Mouse (Mus musculus) intestine, embryonic 15.5 days (tissue): ENCODE results near the gene Vav2. TPM values are rescaled to one million over a fixed set of nuclear protein-coding genes. Genes with fewer than 3 reads are reported as not detected.
A peak's percentile ranks its signal among the peaks of the same experiment; 100 is the strongest.

Source experiments
- ATAC-seq: fragments of 200-750 bp; cut with Nextera tagmentation; 2 replicates; pipeline ENCODE4 v1.8.0; 2017; ENCODE audit warnings: moderate TSS enrichment, moderate library complexity
- H3K27ac ChIP-seq: fragments of 300-500 bp; sonication (generic); 2 replicates; pipeline ENCODE4 v1.5.1; 2015; ENCODE audit warnings: mild to moderate bottlenecking, inconsistent platforms
- H3K27me3 ChIP-seq: fragments of 300-500 bp; sonication (generic); replicated peaks from 2 replicates; pipeline ENCODE4 v1.6.1; 2015; ENCODE audit warnings: inconsistent platforms
- H3K36me3 ChIP-seq: fragments of 300-500 bp; sonication (generic); 2 replicates; pipeline ENCODE4 v1.6.1; 2015; ENCODE audit warnings: inconsistent platforms
- H3K4me1 ChIP-seq: fragments of 300-500 bp; sonication (generic); replicated peaks from 2 replicates; pipeline ENCODE4 v1.6.1; 2015; ENCODE audit warnings: inconsistent platforms
- H3K4me2 ChIP-seq: fragments of 300-500 bp; sonication (generic); replicated peaks from 2 replicates; pipeline ENCODE4 v1.6.1; 2015; ENCODE audit warnings: mild to moderate bottlenecking, inconsistent platforms
- H3K4me3 ChIP-seq: fragments of 300-500 bp; sonication (generic); replicated peaks from 2 replicates; pipeline ENCODE4 v1.5.1; 2015; ENCODE audit warnings: inconsistent platforms
- H3K9ac ChIP-seq: fragments of 300-500 bp; sonication (generic); 2 replicates; pipeline ENCODE4 v1.6.1; 2015; ENCODE audit warnings: inconsistent platforms
- H3K9me3 ChIP-seq: fragments of 300-500 bp; sonication (generic); 2 replicates; pipeline ENCODE4 v1.6.1; 2016; ENCODE audit warnings: inconsistent platforms
- WGBS: fragments of 180-500 bp; shearing (Covaris S2); methylation state at CpG from one replicate; pipeline ENCODE4 v1.1.7; 2015; 5-methylcytosine and 5-hydroxymethylcytosine counted together
- polyA plus RNA-seq: library from polyadenylated mRNA; unstranded; fragments of >200 nt; fragmentation: Nextera tagmentation; extraction: Ambion mirVana; gene quantifications from 2 replicates; pipeline ENCODE4 v1.2.1, GENCODE M21; 2015

The Vav2 gene
- polyA plus RNA-seq, 1 experiment from 2014 or later, result 5.4 TPM

DNA sequence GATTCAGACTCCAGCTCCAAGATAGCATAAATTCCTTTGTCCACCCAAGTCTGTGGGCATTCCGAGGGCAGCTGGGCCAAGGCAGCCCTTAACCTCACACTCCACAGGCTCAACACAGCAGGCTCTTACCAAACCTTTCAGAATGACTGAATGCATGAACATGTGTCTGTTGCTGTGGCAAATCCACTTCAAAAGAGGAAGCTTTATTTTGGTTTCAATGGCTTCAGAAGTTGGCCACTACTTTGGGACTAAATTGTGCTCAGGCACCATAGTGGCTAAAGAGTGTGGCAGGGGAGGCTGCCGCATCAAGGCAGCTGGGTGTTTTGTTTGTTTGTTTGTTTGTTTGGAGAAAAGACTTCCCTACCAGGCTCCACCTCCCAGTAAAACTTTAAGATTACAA, 26.8 kb downstream of the Vav2 start:
- H3K4me3 ChIP-seq, result no peak overlapping the region
- no peak for ATAC-seq
- no peak overlapping the region for H3K27ac ChIP-seq
- H3K9me3 ChIP-seq, result no peaks in the 10 kb centered on the region
- H3K36me3 ChIP-seq, result no peaks in the 10 kb centered on the region; the same call in 1 of the 2 replicates
- no peak overlapping the region for H3K4me2 ChIP-seq
- H3K4me1 ChIP-seq, result peaks cover 33% of the 10 kb centered on the region
- no peaks in the 10 kb centered on the region for H3K27me3 ChIP-seq
- H3K9ac ChIP-seq, result no peak overlapping the region
- WGBS, result 98% methylated on average over 2 of the region's 2 CpGs

DNA sequence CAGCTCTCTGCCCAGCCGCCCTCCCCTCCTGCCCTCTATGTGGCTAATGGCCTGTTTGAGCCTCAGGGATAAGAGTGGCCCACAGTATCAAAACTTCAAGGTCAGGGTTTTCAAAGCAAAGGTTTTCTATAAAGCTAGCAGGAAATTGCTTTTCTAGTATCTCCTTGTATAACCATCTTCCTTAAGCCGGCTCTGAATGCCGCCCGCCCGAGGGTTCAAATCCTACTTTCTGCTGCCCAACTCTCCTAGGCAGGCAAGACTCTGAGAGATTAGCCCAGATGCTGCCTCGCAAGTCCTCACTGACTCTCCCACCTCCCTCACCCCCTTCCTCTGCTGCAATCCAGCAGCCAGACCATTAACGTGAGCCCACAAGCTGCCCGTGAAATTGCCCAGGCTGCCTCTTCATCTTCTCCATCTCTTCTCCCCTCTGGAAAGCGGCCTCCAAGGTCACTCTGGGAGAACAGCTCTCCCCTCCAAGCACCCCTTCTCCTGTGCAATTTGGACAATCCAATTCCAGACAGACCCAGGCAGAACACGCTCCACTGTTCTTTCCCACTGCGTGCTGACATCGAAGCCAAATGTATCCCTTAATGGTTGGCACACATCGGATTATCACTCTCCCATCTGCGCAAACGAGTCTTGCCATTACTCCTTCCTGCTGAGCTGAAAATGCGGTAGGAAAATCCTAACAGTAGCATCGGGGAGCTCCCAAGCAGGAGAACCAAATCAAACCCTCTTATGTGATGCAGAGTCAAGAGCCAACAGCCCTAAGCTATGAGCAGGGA, 30.0 kb downstream of the Vav2 start:
- H3K4me2 ChIP-seq, result no peak overlapping the region
- H3K27ac ChIP-seq, result no peak overlapping the region
- H3K4me3 ChIP-seq, result no peak overlapping the region
- no peaks in the 10 kb centered on the region for H3K9me3 ChIP-seq
- WGBS, result 70% methylated on average over 17 of the region's 17 CpGs
- H3K9ac ChIP-seq, result no peak overlapping the region
- ATAC-seq, result no peak
- no peaks in the 10 kb centered on the region for H3K27me3 ChIP-seq
- H3K4me1 ChIP-seq, result peaks cover 34% of the 10 kb centered on the region
- no peaks in the 10 kb centered on the region; the same call in 1 of the 2 replicates for H3K36me3 ChIP-seq

DNA sequence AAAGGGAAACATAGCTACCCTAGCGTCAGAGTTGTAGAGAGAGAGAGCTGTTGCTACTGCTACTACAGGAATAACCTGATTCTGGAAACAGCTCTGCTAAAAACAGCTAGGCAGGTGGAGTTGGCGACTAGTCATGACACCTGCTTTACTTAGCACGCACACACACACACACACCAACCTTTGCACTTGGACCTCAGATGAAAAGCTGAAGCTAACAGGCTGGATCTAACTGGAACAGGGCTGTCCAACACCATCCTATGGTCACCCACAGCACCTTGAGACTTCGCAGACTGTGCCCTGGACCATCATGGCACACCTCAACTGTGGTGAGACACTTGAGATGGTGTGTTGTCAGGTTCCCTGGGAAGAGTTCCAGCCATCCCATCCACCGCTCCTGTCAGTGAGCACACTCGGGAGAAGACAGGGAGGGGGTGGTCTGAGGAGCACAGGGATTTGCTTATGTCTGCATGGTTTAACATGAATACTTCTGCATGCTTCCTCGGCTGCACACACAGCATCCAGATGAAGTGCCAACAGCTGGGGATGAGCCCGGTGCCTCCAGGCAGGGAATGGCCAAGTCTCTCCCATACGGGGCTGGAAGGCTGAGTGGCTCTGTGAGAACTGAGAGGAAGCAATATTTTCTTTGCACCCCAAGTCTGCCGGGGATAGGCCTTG, 32.5 kb downstream of the Vav2 start:
- no peaks in the 10 kb centered on the region for H3K27me3 ChIP-seq
- no peaks in the 10 kb centered on the region; the same call in 1 of the 2 replicates for H3K36me3 ChIP-seq
- H3K4me2 ChIP-seq, result no peak overlapping the region
- no peaks in the 10 kb centered on the region for H3K9me3 ChIP-seq
- no peak overlapping the region for H3K9ac ChIP-seq
- WGBS, result 57% methylated on average over 10 of the region's 10 CpGs
- no peak overlapping the region for H3K27ac ChIP-seq
- peaks cover 56% of the 10 kb centered on the region for H3K4me1 ChIP-seq
- ATAC-seq, result no peak
- no peak overlapping the region for H3K4me3 ChIP-seq

DNA sequence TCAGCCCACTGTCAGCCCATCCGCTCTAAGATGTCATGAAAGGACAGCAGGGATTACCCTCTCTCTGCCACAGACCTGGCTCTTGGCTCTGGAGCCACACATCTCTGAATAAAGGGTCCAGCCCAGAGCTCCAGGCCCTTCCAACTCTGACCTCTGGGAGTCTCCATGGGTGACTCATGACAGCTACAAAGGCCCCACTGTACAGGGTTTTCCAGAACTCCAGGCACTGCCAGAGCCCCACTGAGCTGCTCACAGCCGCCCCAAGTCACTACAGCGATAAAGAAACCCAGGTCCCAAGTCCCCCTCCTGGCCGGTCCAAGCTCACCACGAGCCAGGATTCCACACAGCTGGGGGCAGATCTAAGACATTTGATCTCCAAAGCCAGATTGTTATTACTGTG, 34.6 kb downstream of the Vav2 start:
- no peaks in the 10 kb centered on the region for H3K36me3 ChIP-seq
- 43% methylated on average over 5 of the region's 5 CpGs for WGBS
- H3K4me3 ChIP-seq, result no peak overlapping the region
- no peaks in the 10 kb centered on the region for H3K27me3 ChIP-seq
- no peak overlapping the region; the same call in 1 of the 2 replicates for H3K9ac ChIP-seq
- no peak overlapping the region for H3K27ac ChIP-seq
- H3K9me3 ChIP-seq, result no peaks in the 10 kb centered on the region
- no peak overlapping the region for H3K4me2 ChIP-seq
- H3K4me1 ChIP-seq, result peaks cover 59% of the 10 kb centered on the region
- no peak for ATAC-seq

GRCm38 (mm10) chr2:27390775-27391174, 36.1 kb downstream of the Vav2 start:
- Histone ChIP-seq H3K36me3 (no peaks in the 10 kb centered on the region), H3K4me1 (peaks cover 47% of the 10 kb centered on the region), H3K27ac (peak overlapping the region; percentile 44; the same call in 1 of the 2 replicates), H3K27me3 (no peaks in the 10 kb centered on the region), H3K9me3 (no peaks in the 10 kb centered on the region), H3K4me2 (0 out of 2 replicates have a peak overlapping the region, but pooled peaks have one; percentile 17), H3K4me3 (no peak overlapping the region), H3K9ac (no peak overlapping the region)
- 0 out of 2 replicates have a peak, but pooled peaks have one; percentile 3 for ATAC-seq
- WGBS, result 39% methylated on average over 4 of the region's 4 CpGs

- Histone ChIP-seq H3K36me3 (no peaks in the 10 kb centered on the region), H3K9ac (no peak overlapping the region), H3K4me1 (peaks cover 43% of the 10 kb centered on the region), H3K9me3 (no peaks in the 10 kb centered on the region), H3K4me2 (0 out of 2 replicates have a peak overlapping the region, but pooled peaks have one; percentile 17), H3K4me3 (no peak overlapping the region), H3K27ac (peak overlapping the region; percentile 73), H3K27me3 (no peaks in the 10 kb centered on the region)
- 57% methylated on average over 8 of the region's 8 CpGs for WGBS
- peak; percentile 79 for ATAC-seq
These were observed 36.5 kb downstream of the Vav2 start for GRCm38 (mm10) chr2:27390325-27390724.

GRCm38 (mm10) chr2:27389272-27390162, 37.3 kb downstream of the Vav2 start:
- Histone ChIP-seq H3K9ac (no peak overlapping the region), H3K27ac (peak overlapping the region; percentile 73), H3K36me3 (no peaks in the 10 kb centered on the region), H3K27me3 (no peaks in the 10 kb centered on the region), H3K4me2 (no peak overlapping the region), H3K4me3 (no peak overlapping the region), H3K9me3 (no peaks in the 10 kb centered on the region), H3K4me1 (peaks cover 35% of the 10 kb centered on the region)
- WGBS, result 47% methylated on average over 14 of the region's 14 CpGs
- peak; percentile 49 for ATAC-seq

DNA sequence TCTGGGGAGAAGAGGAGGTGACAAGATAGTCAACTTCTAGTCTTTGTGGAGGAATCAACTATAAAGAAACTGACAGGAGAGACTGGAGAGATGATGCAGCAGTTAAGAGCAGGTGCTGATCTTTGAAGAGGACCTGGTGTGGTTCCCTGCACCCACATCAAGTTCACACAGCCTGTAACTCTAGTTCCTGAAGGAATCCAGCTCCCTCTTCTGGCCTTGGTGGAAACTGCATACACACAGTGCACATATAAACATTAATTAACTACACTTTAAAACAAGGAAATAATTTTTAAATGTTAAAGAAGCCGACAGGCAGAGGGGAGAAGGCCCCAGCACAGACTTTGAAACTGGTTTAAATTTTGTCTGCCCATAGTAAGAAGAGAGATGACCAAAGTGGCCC, 39.6 kb downstream of the Vav2 start:
- WGBS, result 95% methylated on average over 1 of the region's 1 CpGs

GRCm38 (mm10) chr2:27381698-27382097, 45.1 kb downstream of the Vav2 start:
- Histone ChIP-seq H3K27ac (0 out of 2 replicates have a peak overlapping the region, but pooled peaks have one; percentile 54), H3K27me3 (no peaks in the 10 kb centered on the region), H3K4me2 (no peak overlapping the region), H3K9ac (no peak overlapping the region), H3K4me1 (peaks cover 20% of the 10 kb centered on the region), H3K9me3 (no peaks in the 10 kb centered on the region), H3K36me3 (no peaks in the 10 kb centered on the region), H3K4me3 (no peak overlapping the region)
- WGBS, result 47% methylated on average over 4 of the region's 4 CpGs
- ATAC-seq, result no peak

More for the DNA sequence above, 39.6 kb downstream of the Vav2 start:
- Histone ChIP-seq H3K4me3 (no peak overlapping the region), H3K4me1 (peaks cover 31% of the 10 kb centered on the region), H3K27me3 (no peaks in the 10 kb centered on the region), H3K4me2 (no peak overlapping the region), H3K27ac (no peak overlapping the region), H3K9ac (no peak overlapping the region), H3K9me3 (no peaks in the 10 kb centered on the region), H3K36me3 (no peaks in the 10 kb centered on the region)
- no peak for ATAC-seq

GRCm38 (mm10) chr2:27381254-27381653, 45.6 kb downstream of the Vav2 start:
- Histone ChIP-seq H3K9ac (no peak overlapping the region), H3K4me2 (no peak overlapping the region), H3K4me1 (peaks cover 20% of the 10 kb centered on the region), H3K4me3 (no peak overlapping the region), H3K27ac (0 out of 2 replicates have a peak overlapping the region, but pooled peaks have one; percentile 54), H3K36me3 (no peaks in the 10 kb centered on the region), H3K27me3 (no peaks in the 10 kb centered on the region), H3K9me3 (no peaks in the 10 kb centered on the region)
- ATAC-seq, result no peak
- 80% methylated on average over 3 of the region's 3 CpGs for WGBS

DNA sequence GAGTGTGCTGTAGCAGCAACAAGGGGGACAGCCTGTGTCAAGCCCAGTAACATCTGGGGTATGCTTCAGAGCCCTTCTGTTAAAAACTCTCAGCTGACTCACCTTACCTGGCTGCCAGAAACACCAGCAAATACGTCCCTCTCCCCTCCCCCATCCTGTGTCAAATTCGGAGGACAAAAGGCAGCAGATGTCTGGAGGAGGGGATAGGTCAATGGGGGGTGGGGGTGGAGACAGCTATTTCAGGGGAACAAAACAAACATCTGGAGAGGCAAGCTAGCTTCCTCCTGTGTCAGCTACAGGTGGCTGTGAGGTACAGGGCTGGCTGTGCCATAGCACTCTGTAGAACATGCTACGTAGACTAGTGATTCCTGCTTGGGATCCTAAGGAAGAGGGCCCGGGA, 49.0 kb downstream of the Vav2 start:
- ATAC-seq, result no peak
- H3K4me1 ChIP-seq, result peaks cover 31% of the 10 kb centered on the region
- no peaks in the 10 kb centered on the region for H3K36me3 ChIP-seq
- no peaks in the 10 kb centered on the region for H3K27me3 ChIP-seq
- no peak overlapping the region for H3K9ac ChIP-seq
- 30% methylated on average over 4 of the region's 4 CpGs for WGBS
- H3K9me3 ChIP-seq, result no peaks in the 10 kb centered on the region
- no peak overlapping the region for H3K27ac ChIP-seq
- H3K4me2 ChIP-seq, result no peak overlapping the region
- H3K4me3 ChIP-seq, result no peak overlapping the region

GRCm38 (mm10) chr2:27377164-27377563, 49.7 kb downstream of the Vav2 start:
- ATAC-seq, result no peak
- WGBS, result 80% methylated on average over 8 of the region's 8 CpGs
- Histone ChIP-seq H3K36me3 (no peaks in the 10 kb centered on the region), H3K27ac (no peak overlapping the region), H3K4me2 (no peak overlapping the region), H3K4me1 (peaks cover 28% of the 10 kb centered on the region), H3K9ac (no peak overlapping the region), H3K27me3 (no peaks in the 10 kb centered on the region), H3K9me3 (no peaks in the 10 kb centered on the region), H3K4me3 (no peak overlapping the region)
